In the genomic region with DNA sequence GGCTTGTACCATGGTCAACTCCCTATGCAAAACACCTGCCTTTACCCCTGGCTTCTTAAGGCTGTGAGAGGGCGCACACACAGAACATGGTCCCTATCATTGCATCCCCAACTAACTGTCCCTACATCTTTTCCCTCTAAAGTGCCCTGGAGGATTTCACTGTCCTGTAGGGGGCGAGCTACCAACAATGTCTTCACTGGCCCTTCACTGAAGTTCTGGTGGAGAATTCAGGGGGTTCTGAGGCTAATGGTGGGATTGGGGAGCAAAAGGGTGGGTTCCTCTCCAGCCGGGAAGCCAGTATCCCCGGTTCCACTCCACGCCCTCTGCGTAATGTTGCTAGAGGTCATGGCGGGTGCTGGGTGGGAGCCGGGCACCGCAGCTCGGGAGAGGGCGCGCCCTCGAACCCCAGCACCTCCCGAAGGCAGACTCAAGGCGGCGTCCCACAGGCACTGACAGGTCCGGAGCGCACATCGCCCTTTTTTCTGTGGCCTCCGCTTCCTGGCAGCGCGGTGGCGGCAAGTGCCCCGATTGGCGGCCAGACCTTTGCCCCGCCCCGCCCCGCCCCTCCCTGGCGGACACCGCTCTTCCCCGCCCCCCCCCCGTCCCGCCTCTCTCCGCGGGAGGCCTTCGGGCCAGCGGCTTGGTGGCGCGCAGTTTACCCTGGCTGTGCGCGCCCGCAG, we compare ENCODE assay signal across 8 mouse cellular contexts.
"Had no signal": no experiment of that assay in that cellular context is flagged by ENCODE, and none has a peak within 500 bp of the region (broad histone marks: within the 10 kb centered on the region; RNA-seq: fewer than 3 reads in every experiment).

No protein-coding gene starts in this region.

- DNase-seq: kidney, adult 2 months; kidney, postnatal 14 days; liver, embryonic 13.5 days; lung, adult 18-20 months; midbrain, embryonic 14.5 days; retina, postnatal 1 day; right cerebral cortex, postnatal 4 days; thymus, postnatal 14 days had no signal
